ENCODE assay signal across 17 mouse cellular contexts in genomic region chr5:51607686-51608480, GRCm38 (mm10). TPM values are rescaled to one million over a fixed set of nuclear protein-coding genes. Genes with fewer than 3 reads are reported as not detected.
DNase-seq lines count a peak whose midpoint lies in the region; ATAC-seq and TF ChIP-seq lines count a peak whose summit lies in the region.
"Had no signal": no experiment of that assay in that cellular context is flagged by ENCODE, and none has a peak within 500 bp of the region (broad histone marks: within the 10 kb centered on the region; RNA-seq: fewer than 3 reads in every experiment).

No protein-coding gene starts in this region.

- H3K4me1 ChIP-seq in heart, embryonic 13.5 days: peaks cover 11% of the 10 kb centered on the region
- no peaks in the 10 kb centered on the region; the same call in 1 of the 2 replicates for H3K4me1 ChIP-seq in heart, adult 2 months (ENCODE audit: control insufficient read depth, insufficient read depth, low read length)
- peaks cover 7% of the 10 kb centered on the region; the same call in 1 of the 2 replicates for H3K4me1 ChIP-seq in stomach, embryonic 16.5 days (ENCODE audit: control insufficient read depth, insufficient read depth, low read length)
- H3K4me1 ChIP-seq: forebrain, embryonic 12.5 days; hindbrain, embryonic 12.5 days had no signal

- no peak overlapping the region for H3K4me3 ChIP-seq in heart, embryonic 13.5 days
- H3K4me3 ChIP-seq in heart, adult 2 months: no peak overlapping the region
- no peak overlapping the region for H3K4me3 ChIP-seq in stomach, embryonic 16.5 days (replicated peaks; ENCODE audit: low read length)
- H3K4me3 ChIP-seq: forebrain, embryonic 12.5 days; hindbrain, embryonic 12.5 days had no signal

- H3K27me3 ChIP-seq in heart, embryonic 13.5 days (replicated peaks): no peaks in the 10 kb centered on the region
- H3K27me3 ChIP-seq in heart, adult 2 months (ENCODE audit: control insufficient read depth, insufficient read depth, low read length): no peaks in the 10 kb centered on the region
- H3K27me3 ChIP-seq in stomach, embryonic 16.5 days (ENCODE audit: control insufficient read depth, insufficient read depth, low read length): no peaks in the 10 kb centered on the region
- H3K27me3 ChIP-seq: CH12.LX; forebrain, embryonic 12.5 days; hindbrain, embryonic 12.5 days; Patski had no signal

- intact Hi-C loops in heart, adult 2 months (cut with DNase I): no loop called here

- no peak for DNase-seq in heart, adult 2 months
- peak; percentile 23 for DNase-seq in urinary bladder, adult 2 months (ENCODE audit: low spot score)
- no peak for DNase-seq in urinary bladder, postnatal 25 days (ENCODE audit: low spot score)
- DNase-seq in kidney, postnatal 10 days: peak; percentile 24
- DNase-seq in layer of hippocampus, postnatal 36 days: no peak
- DNase-seq: cerebellum, adult 8-10 months; left cerebral cortex, postnatal 4 days; lung, adult 18-20 months had no signal

- TF ChIP-seq POLR2A in heart, adult 2 months (IDR thresholded peaks at IDR 0.05; ENCODE audit: insufficient read depth, low read depth, low read length): no peak

- peak overlapping the region; percentile 36; the same call in 1 of the 2 replicates for H3K27ac ChIP-seq in heart, embryonic 13.5 days (replicated peaks)
- H3K27ac ChIP-seq in heart, adult 2 months: no peak overlapping the region
- peak overlapping the region; percentile 73 for H3K27ac ChIP-seq in stomach, embryonic 16.5 days (ENCODE audit: low read length)
- H3K27ac ChIP-seq: forebrain, embryonic 12.5 days; hindbrain, embryonic 12.5 days had no signal

- no peaks in the 10 kb centered on the region for H3K36me3 ChIP-seq in heart, embryonic 13.5 days
- H3K36me3 ChIP-seq in heart, adult 2 months (ENCODE audit: control insufficient read depth, insufficient read depth, low read length): no peaks in the 10 kb centered on the region
- no peaks in the 10 kb centered on the region for H3K36me3 ChIP-seq in stomach, embryonic 16.5 days (ENCODE audit: control insufficient read depth, insufficient read depth, low read length)
- H3K36me3 ChIP-seq: forebrain, embryonic 12.5 days; hindbrain, embryonic 12.5 days had no signal

- 58% methylated on average over 6 of the region's 6 CpGs for WGBS in heart, embryonic 13.5 days
- 66% methylated on average over 6 of the region's 6 CpGs for WGBS in heart, adult 2 months
- 59% methylated on average over 6 of the region's 6 CpGs for WGBS in stomach, embryonic 16.5 days

- no peaks in the 10 kb centered on the region for H3K79me2 ChIP-seq in heart, adult 2 months (replicated peaks; ENCODE audit: control insufficient read depth, insufficient read depth, low read length)

- no peak for TF ChIP-seq CTCF in heart, adult 2 months (IDR thresholded peaks at IDR 0.05)

- no peak for TF ChIP-seq EP300 in heart, adult 2 months (IDR thresholded peaks at IDR 0.05; ENCODE audit: insufficient read depth, low read depth, low read length)

- 0 out of 2 replicates have a peak overlapping the region, but pooled peaks have one; percentile 11 for H3K9ac ChIP-seq in heart, embryonic 13.5 days
- H3K9ac ChIP-seq in heart, adult 2 months (ENCODE audit: low read depth, low read length): no peak overlapping the region
- no peak overlapping the region for H3K9ac ChIP-seq in stomach, embryonic 16.5 days (ENCODE audit: low read length)
- H3K9ac ChIP-seq: forebrain, embryonic 12.5 days; hindbrain, embryonic 12.5 days had no signal

- ATAC-seq in heart, embryonic 13.5 days (ENCODE audit: extremely low read depth, insufficient number of reproducible peaks, low FRiP score, low TSS enrichment): no peak; the same call in 1 of the 2 replicates
- peak; percentile 64; the same call in 1 of the 2 replicates for ATAC-seq in stomach, embryonic 16.5 days (ENCODE audit: insufficient read depth, low FRiP score)
- ATAC-seq in megakaryocyte progenitor cell, adult 5-6 weeks (replicated peaks; ENCODE audit: poor library complexity): no peak
- ATAC-seq: intestine, embryonic 16.5 days; Patski had no signal

- no peak overlapping the region for H3K4me2 ChIP-seq in heart, embryonic 13.5 days
- no peak overlapping the region for H3K4me2 ChIP-seq in stomach, embryonic 16.5 days (ENCODE audit: low read depth, low read length)
- H3K4me2 ChIP-seq: forebrain, embryonic 12.5 days; hindbrain, embryonic 12.5 days had no signal

- H3K9me3 ChIP-seq in heart, embryonic 13.5 days: no peaks in the 10 kb centered on the region
- H3K9me3 ChIP-seq in stomach, embryonic 16.5 days (replicated peaks; ENCODE audit: control insufficient read depth, low read length): no peaks in the 10 kb centered on the region
- H3K9me3 ChIP-seq: forebrain, embryonic 12.5 days; hindbrain, embryonic 12.5 days had no signal

RNA-seq across cellular contexts. Expression of gene Ppargc1a, which starts 40.4 kb away (rescaled TPM):
- 44.7 and 50.0 TPM in 2 replicates for polyA plus RNA-seq in heart, embryonic 13.5 days (2015; fragmentation: Nextera tagmentation; extraction: Ambion mirVana)
- 100 to 1,000 TPM; 129 to 146 TPM for total RNA-seq in heart, adult 2 months (2021)
- 27.9 and 46.5 TPM in 2 replicates for polyA plus RNA-seq in heart, adult 2 months (2012; rRNA removed)
- 2.4 and 2.6 TPM in 2 replicates for polyA plus RNA-seq in urinary bladder, adult 2 months (2012; rRNA removed)
- 6.1 and 6.7 TPM in 2 replicates for polyA plus RNA-seq in stomach, embryonic 16.5 days (2015; fragmentation: Nextera tagmentation; extraction: Ambion mirVana)
- total RNA-seq in layer of hippocampus, postnatal 36 days (2021): 10 to 100 TPM; 42.8 to 46.1 TPM
- 0.27 TPM in 1 of 2 replicates, not detected in the other for total RNA-seq in megakaryocyte progenitor cell, adult 5-6 weeks (2015)
- 1.9 TPM in 1 of 2 replicates, not detected in the other for total RNA-seq in megakaryocyte progenitor cell, adult 5-6 weeks (2017)
- total RNA-seq: CH12.LX; megakaryocyte-erythroid progenitor cell, adult 5-6 weeks had no signal

Comparison
In these comparisons a context has a peak if more than half of its experiments do, and no peak if none do; other contexts are left out.
1. DNase-seq: peak in urinary bladder, adult 2 months (single experiment) and kidney, postnatal 10 days (single experiment); none in heart, adult 2 months (0 of 2), urinary bladder, postnatal 25 days (single experiment) and layer of hippocampus, postnatal 36 days (0 of 2).